Mouse (Mus musculus) heart, embryonic 11.5 days (tissue): Measurements from ENCODE around the gene Cpm. TPM values are rescaled to one million over a fixed set of nuclear protein-coding genes. Genes with fewer than 3 reads are reported as not detected.
"Not testable (repeated sequence)": the region's sequence is repeated elsewhere in the genome, so short reads cannot be mapped to it uniquely, and the experiment has no call there.

ENCODE experiments used
- ATAC-seq: fragments of 200-750 bp; cut with Nextera tagmentation; replicated peaks from 2 replicates; pipeline ENCODE4 v1.8.0; 2017; ENCODE audit warnings: moderate library complexity; ENCODE audit not compliant: insufficient number of reproducible peaks, low FRiP score, low TSS enrichment
- H3K27ac ChIP-seq: fragments of 300-500 bp; sonication (generic); 2 replicates; pipeline ENCODE4 v1.5.1; 2014; ENCODE audit warnings: mild to moderate bottlenecking, low read depth, low read length
- H3K27me3 ChIP-seq: fragments of 300-500 bp; sonication (generic); 2 replicates; pipeline ENCODE4 v1.6.1; 2014; ENCODE audit warnings: mild to moderate bottlenecking, low read length, mixed read lengths; ENCODE audit not compliant: control insufficient read depth, insufficient read depth
- H3K36me3 ChIP-seq: fragments of 300-500 bp; sonication (generic); 2 replicates; pipeline ENCODE4 v1.6.1; 2014; ENCODE audit warnings: mild to moderate bottlenecking, low read length, moderate library complexity, mixed read lengths; ENCODE audit not compliant: control insufficient read depth, insufficient read depth
- H3K4me1 ChIP-seq: fragments of 300-500 bp; sonication (generic); 2 replicates; pipeline ENCODE4 v1.6.1; 2014; ENCODE audit warnings: low read length; ENCODE audit not compliant: control insufficient read depth, insufficient read depth
- H3K4me2 ChIP-seq: fragments of 300-500 bp; sonication (generic); 2 replicates; pipeline ENCODE4 v1.6.1; 2014; ENCODE audit warnings: mild to moderate bottlenecking, moderate library complexity
- H3K4me3 ChIP-seq: fragments of 300-500 bp; sonication (generic); 2 replicates; pipeline ENCODE4 v1.5.1; 2014; ENCODE audit warnings: low read depth, low read length
- H3K9ac ChIP-seq: fragments of 300-500 bp; sonication (generic); 2 replicates; pipeline ENCODE4 v1.6.1; 2014; ENCODE audit warnings: mild to moderate bottlenecking, low read depth, low read length, moderate library complexity
- H3K9me3 ChIP-seq: fragments of 300-500 bp; sonication (generic); replicated peaks from 2 replicates; pipeline ENCODE4 v1.6.1; 2016; ENCODE audit warnings: low read length; ENCODE audit not compliant: control insufficient read depth
- WGBS: fragments of 180-500 bp; shearing (Covaris S2); extraction: QIAGEN DNeasy Blood & Tissue Kit; methylation state at CpG from one replicate; pipeline ENCODE4 v1.1.7; 2014; ENCODE audit not compliant: insufficient replicate concordance; 5-methylcytosine and 5-hydroxymethylcytosine counted together
- polyA plus RNA-seq: library from polyadenylated mRNA; unstranded; fragments of >200 nt; fragmentation: Nextera tagmentation; extraction: Ambion mirVana; gene quantifications from 2 replicates; pipeline ENCODE4 v1.2.1, GENCODE M21; 2014

Gene Cpm
- polyA plus RNA-seq, 1 experiment from 2014 or later = 4.1 TPM

DNA sequence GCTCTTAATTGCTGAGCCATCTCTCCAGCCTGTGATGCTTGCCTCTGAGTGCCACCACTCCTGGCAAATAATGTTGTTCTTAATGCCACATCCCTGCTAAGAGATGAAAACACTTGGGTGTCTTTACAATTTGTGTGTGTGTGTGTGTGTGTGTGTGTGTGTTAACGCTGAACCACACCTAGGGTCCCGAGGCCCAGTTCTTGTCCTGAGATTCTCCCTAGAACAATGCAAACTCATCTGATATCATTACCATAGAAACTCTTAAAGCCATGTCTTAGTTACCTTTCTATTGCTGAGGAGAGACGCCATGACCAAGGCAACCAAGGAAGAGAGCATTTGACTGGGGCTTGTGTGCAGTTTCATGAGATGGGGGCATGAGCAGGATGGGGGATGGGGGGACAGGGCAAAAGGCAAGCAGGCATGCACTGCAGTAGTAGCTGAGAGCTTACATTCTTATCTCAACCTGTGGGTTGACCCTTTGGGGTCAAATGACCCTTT lies 84.8 kb downstream of the Cpm start:
- peaks cover 14% of the 10 kb centered on the region for H3K4me1 ChIP-seq
- no peaks in the 10 kb centered on the region for H3K36me3 ChIP-seq
- no peaks in the 10 kb centered on the region for H3K27me3 ChIP-seq
- ATAC-seq = no peak
- no peak overlapping the region for H3K27ac ChIP-seq
- no peak overlapping the region for H3K9ac ChIP-seq
- no peaks in the 10 kb centered on the region for H3K9me3 ChIP-seq
- no peak overlapping the region for H3K4me3 ChIP-seq
- 81% methylated on average over 3 of the region's 3 CpGs for WGBS
- no peak overlapping the region for H3K4me2 ChIP-seq

DNA sequence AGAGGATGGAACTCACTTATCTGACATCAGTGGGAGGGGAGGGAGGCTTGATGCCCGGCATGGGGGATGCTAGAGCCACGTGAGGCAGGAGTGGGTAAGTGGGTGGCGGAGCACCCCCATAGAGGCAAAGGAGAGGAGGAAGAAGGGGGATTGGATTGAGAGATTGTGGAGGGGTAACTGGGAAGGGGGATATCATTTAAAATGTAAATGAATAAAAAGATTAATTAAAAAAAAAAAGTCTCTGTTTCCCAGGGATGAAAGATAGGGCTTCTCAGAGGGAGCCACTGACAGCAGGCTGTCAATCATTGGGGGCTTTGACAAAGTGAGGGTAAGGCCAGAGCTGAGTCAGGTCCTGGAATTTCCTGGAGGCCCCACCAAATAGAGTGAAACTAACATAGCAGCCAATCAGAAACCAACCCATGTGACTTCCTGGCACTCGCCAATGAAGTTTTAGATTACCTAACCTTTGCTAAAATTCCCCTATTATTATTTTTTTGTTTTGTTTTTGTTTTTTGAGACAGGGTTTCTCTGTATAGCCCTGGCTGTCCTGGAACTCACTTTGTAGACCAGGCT lies 85.7 kb downstream of the Cpm start:
- H3K4me3 ChIP-seq = no peak overlapping the region
- H3K9ac ChIP-seq = no peak overlapping the region
- ATAC-seq = no peak
- no peaks in the 10 kb centered on the region for H3K36me3 ChIP-seq
- no peak overlapping the region for H3K27ac ChIP-seq
- H3K9me3 ChIP-seq = no peaks in the 10 kb centered on the region
- WGBS = 60% methylated on average over 4 of the region's 4 CpGs
- no peaks in the 10 kb centered on the region for H3K27me3 ChIP-seq
- no peak overlapping the region for H3K4me2 ChIP-seq
- H3K4me1 ChIP-seq = peaks cover 14% of the 10 kb centered on the region

DNA sequence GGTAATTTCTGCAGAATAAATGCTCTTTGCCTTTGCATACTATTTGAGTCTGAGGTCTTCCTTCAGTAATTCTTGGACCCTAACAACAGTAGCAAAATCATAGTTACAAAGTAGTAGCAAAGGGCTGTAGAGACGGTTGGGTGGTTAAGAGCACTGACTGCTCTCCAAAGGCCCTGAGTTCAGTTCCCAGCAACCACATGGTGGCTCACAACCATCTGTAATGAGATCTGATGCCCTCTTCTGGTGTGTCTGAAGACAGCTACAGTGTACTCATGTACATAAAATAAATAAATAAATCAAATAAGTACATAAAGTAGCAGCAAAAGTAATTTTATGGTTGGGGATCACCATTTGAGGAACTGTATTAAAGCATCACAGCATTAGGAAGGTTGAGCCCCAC lies 86.4 kb downstream of the Cpm start:
- not testable (repeated sequence) for H3K9ac ChIP-seq, H3K36me3 ChIP-seq, H3K4me2 ChIP-seq, H3K27ac ChIP-seq, ATAC-seq, H3K9me3 ChIP-seq, H3K4me3 ChIP-seq, H3K27me3 ChIP-seq
- H3K4me1 ChIP-seq = peaks cover 14% of the 10 kb centered on the region
- 92% methylated on average over 1 of the region's 1 CpGs for WGBS

DNA sequence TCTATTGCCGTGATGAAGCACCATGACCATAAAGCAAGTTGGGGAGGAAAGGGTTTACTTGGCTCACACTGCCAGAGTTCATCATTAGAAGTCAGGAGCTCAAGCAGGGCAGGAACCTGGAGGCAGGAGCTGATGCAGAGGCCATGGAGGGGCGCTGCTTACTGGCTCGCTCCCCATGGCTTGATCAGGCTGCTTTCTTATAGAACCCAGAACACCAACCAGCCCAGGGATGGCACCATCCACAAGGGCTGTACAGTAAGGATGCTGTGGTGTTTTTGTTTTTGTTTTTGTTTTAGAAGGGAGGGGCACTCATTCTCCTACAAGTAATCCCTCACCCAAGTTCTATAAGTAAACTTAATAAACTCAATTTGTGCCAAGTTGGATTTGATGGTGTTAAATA lies 87.4 kb downstream of the Cpm start:
- Histone ChIP-seq H3K27ac (no peak overlapping the region), H3K4me3 (no peak overlapping the region), H3K9ac (no peak overlapping the region), H3K27me3 (no peaks in the 10 kb centered on the region), H3K36me3 (no peaks in the 10 kb centered on the region), H3K4me1 (peaks cover 14% of the 10 kb centered on the region), H3K9me3 (no peaks in the 10 kb centered on the region), H3K4me2 (no peak overlapping the region)
- WGBS = 89% methylated on average over 3 of the region's 3 CpGs
- ATAC-seq = no peak

DNA sequence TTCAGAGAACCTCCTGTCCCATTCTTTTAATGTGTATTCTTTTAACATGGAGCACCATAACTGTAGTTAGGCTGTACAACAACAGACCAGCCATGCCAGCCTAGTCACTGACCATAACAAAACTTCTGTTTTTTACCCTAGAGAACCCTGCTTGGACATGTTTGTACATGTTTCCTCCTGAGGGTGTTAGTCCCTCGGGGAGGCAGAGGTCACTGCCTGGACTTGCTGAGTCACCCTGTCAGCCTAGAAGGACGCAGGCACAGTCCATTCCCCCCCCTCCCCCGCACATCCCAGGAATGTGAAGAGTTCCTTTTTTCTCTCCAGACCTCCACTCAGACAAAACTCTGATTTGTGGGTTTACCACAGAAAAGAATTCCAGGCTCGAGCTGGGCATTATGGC lies 88.3 kb downstream of the Cpm start:
- peak overlapping the region; percentile 62 for H3K27ac ChIP-seq
- H3K4me2 ChIP-seq = peak overlapping the region; percentile 39
- under 1% methylated on average over 4 of the region's 4 CpGs for WGBS

DNA sequence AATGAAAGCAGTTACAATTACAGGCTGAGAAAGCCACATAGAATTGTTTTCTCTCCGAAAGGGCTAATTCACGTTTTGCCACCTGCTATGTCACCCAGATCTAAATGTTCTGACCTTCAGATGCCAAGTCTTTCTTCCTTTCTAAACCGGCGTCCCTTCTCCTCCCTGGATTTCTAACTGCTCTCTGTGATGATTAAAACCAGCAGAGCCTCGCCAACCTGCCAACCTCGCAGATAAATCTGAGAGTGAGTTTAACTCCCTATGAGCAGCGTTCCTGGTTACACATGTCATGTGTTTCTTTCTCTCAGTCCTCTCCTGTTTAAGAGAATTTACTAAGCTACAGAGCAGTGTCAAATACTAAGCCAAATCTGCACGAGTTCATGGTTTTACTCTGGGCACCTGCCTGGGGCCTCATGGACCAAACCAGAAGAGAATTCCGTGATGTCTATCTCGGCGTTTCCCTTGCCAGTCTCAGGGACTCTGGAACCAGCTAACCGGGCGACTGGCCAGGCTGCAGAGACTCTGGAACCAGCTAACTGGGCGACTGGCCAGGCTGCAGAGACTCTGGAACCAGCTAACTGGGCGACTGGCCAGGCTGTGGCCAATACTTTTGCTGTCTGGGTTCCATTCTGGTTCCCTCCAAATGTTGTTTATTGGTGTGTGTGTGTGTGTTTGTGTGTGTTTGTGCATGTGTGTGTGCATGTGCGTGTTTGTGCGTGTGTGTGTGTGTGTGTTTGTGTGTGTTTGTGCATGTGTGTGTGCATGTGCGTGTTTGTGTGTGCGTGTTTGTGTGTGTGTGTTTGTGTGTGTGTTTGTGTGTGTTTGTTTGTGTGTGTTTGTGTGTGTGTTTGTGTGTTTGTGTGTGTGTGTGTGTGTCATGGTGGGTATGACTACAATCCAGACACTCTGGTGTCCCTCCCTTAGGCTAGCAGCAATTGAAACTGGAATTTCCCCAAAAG lies 89.1 kb downstream of the Cpm start:
- Histone ChIP-seq H3K4me1 (peaks cover 14% of the 10 kb centered on the region), H3K27ac (peak overlapping the region; percentile 62; the same call in 1 of the 2 replicates), H3K27me3 (no peaks in the 10 kb centered on the region), H3K4me3 (no peak overlapping the region), H3K4me2 (peak overlapping the region; percentile 39), H3K36me3 (no peaks in the 10 kb centered on the region), H3K9me3 (no peaks in the 10 kb centered on the region), H3K9ac (no peak overlapping the region)
- no peak for ATAC-seq
- 54% methylated on average over 19 of the region's 19 CpGs for WGBS

More for the DNA sequence above, 88.3 kb downstream of the Cpm start:
- no peaks in the 10 kb centered on the region for H3K27me3 ChIP-seq
- no peak overlapping the region for H3K9ac ChIP-seq
- no peak overlapping the region for H3K4me3 ChIP-seq
- peaks cover 14% of the 10 kb centered on the region for H3K4me1 ChIP-seq
- H3K9me3 ChIP-seq = no peaks in the 10 kb centered on the region
- peak; percentile 40; the same call in 1 of the 2 replicates for ATAC-seq
- H3K36me3 ChIP-seq = no peaks in the 10 kb centered on the region

GRCm38 (mm10) chr10:117724136-117724718 lies 94.9 kb downstream of the Cpm start:
- no peaks in the 10 kb centered on the region for H3K9me3 ChIP-seq
- WGBS = 70% methylated on average over 5 of the region's 5 CpGs
- no peak overlapping the region for H3K4me3 ChIP-seq
- H3K4me1 ChIP-seq = no peaks in the 10 kb centered on the region
- no peak for ATAC-seq
- no peaks in the 10 kb centered on the region for H3K27me3 ChIP-seq
- no peak overlapping the region for H3K4me2 ChIP-seq
- H3K9ac ChIP-seq = no peak overlapping the region
- no peak overlapping the region for H3K27ac ChIP-seq
- H3K36me3 ChIP-seq = no peaks in the 10 kb centered on the region

DNA sequence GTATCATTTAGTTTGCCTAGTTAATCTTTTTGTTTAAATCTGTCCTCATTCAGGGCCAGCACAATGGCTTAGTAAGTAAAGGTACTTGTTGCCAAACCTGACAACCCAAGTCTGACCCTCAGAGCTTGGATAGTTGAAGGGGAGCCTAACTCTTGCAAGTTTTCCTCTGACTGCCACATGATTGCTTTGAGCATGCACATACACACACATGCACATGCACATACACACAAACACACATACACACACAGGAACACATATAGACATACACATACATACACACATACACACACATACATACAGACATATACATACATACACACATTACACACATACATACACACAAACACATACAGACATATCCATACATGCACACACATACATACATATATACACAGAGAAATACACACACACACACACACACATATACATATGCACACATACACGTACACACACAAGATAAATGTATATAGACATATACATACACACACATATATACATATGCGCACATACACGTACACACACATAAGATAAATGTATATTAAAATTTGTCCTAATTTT lies 95.6 kb downstream of the Cpm start:
- H3K4me3 ChIP-seq = no peak overlapping the region
- H3K9me3 ChIP-seq = no peaks in the 10 kb centered on the region
- H3K36me3 ChIP-seq = no peaks in the 10 kb centered on the region
- ATAC-seq = no peak
- H3K27me3 ChIP-seq = no peaks in the 10 kb centered on the region
- H3K9ac ChIP-seq = no peak overlapping the region
- H3K27ac ChIP-seq = no peak overlapping the region
- H3K4me1 ChIP-seq = no peaks in the 10 kb centered on the region; the same call in 1 of the 2 replicates
- H3K4me2 ChIP-seq = no peak overlapping the region
- 89% methylated on average over 3 of the region's 3 CpGs for whole genome bisulfite sequencing
